Comparison of ENCODE assay signal across 19 mouse cellular contexts in genomic region chrX:166495052-166495451, GRCm38 (mm10). TPM values are rescaled to one million over a fixed set of nuclear protein-coding genes. Genes with fewer than 3 reads are reported as not detected.
A peak's percentile ranks its signal among the peaks of the same experiment; 100 is the strongest.
DNase-seq lines count a peak whose midpoint lies in the region; ATAC-seq and TF ChIP-seq lines count a peak whose summit lies in the region.
"Had no signal": no experiment of that assay in that cellular context is flagged by ENCODE, and none has a peak within 500 bp of the region (broad histone marks: within the 10 kb centered on the region; RNA-seq: fewer than 3 reads in every experiment).

No protein-coding gene starts in this region.

- H3K79me2 ChIP-seq in CH12.LX (replicated peaks; ENCODE audit: control insufficient read depth, extremely low read depth, insufficient read depth, poor library complexity, severe bottlenecking): no peaks in the 10 kb centered on the region
- no peaks in the 10 kb centered on the region for H3K79me2 ChIP-seq in MEL (ENCODE audit: control insufficient read depth, insufficient read depth, low read length, poor library complexity)

- H3K4me1 ChIP-seq in CH12.LX (ENCODE audit: control insufficient read depth in 1 of 2, insufficient read depth in 2 of 2) (no peaks in the 10 kb centered on the region), MEL (ENCODE audit: control insufficient read depth in 1 of 2, insufficient read depth in 2 of 2, low read length in 2 of 2) (no peaks in the 10 kb centered on the region)
- H3K4me1 ChIP-seq in kidney, adult 2 months (ENCODE audit: control insufficient read depth, insufficient read depth, low read length): no peaks in the 10 kb centered on the region
- no peaks in the 10 kb centered on the region for H3K4me1 ChIP-seq in stomach, postnatal 0 days (replicated peaks; ENCODE audit: control insufficient read depth, insufficient read depth)

- H3K9me3 ChIP-seq in CH12.LX (replicated peaks; ENCODE audit: low read length) (no peaks in the 10 kb centered on the region), MEL (replicated peaks; ENCODE audit: insufficient read depth, low read length) (no peaks in the 10 kb centered on the region)
- no peaks in the 10 kb centered on the region for H3K9me3 ChIP-seq in stomach, postnatal 0 days (ENCODE audit: control insufficient read depth, low read length)
- H3K9me3 ChIP-seq: G1E had no signal

- no peaks in the 10 kb centered on the region for H3K27me3 ChIP-seq in CH12.LX (replicated peaks)
- H3K27me3 ChIP-seq in MEL (ENCODE audit: control insufficient read depth in 1 of 2, insufficient read depth in 2 of 2, low read length in 2 of 2): no peaks in the 10 kb centered on the region
- H3K27me3 ChIP-seq in kidney, adult 2 months (replicated peaks; ENCODE audit: control insufficient read depth, insufficient read depth, low read length): no peaks in the 10 kb centered on the region
- H3K27me3 ChIP-seq in stomach, postnatal 0 days (ENCODE audit: control insufficient read depth, insufficient read depth, low read length): no peaks in the 10 kb centered on the region
- H3K27me3 ChIP-seq: Patski had no signal

- TF ChIP-seq RAD21 in CH12.LX (IDR thresholded peaks at IDR 0.05; ENCODE audit: low read depth, low read length) (no peak), MEL (IDR thresholded peaks at IDR 0.05; ENCODE audit: low read depth, low read length) (no peak)

- in situ Hi-C loops in CH12.LX (cut with MboI; ENCODE audit: low pct_ligation_motif_present, low pct_unique_long_range_greater_than_20kb, low sequenced_read_pairs): no loop called here

- WGBS in kidney, adult 2 months: 97% methylated on average over 2 of the region's 2 CpGs
- WGBS in stomach, postnatal 0 days: 95% methylated on average over 2 of the region's 2 CpGs

- peak overlapping the region; percentile 71; the same call in 1 of the 2 replicates for H3K4me2 ChIP-seq in CH12.LX (ENCODE audit: insufficient read depth, low read depth, poor library complexity, severe bottlenecking)
- H3K4me2 ChIP-seq in stomach, postnatal 0 days (replicated peaks; ENCODE audit: low read depth): no peak overlapping the region

- H3K9ac ChIP-seq in CH12.LX (ENCODE audit: insufficient read depth, low read depth): no peak overlapping the region; the same call in 1 of the 2 replicates
- no peak overlapping the region for H3K9ac ChIP-seq in MEL (ENCODE audit: control insufficient read depth, low read depth, low read length, poor library complexity, severe bottlenecking)
- H3K9ac ChIP-seq in stomach, postnatal 0 days (ENCODE audit: low read length): no peak overlapping the region

- H3K27ac ChIP-seq in CH12.LX (ENCODE audit: insufficient read depth, low read depth): no peak overlapping the region
- H3K27ac ChIP-seq in MEL (ENCODE audit: control insufficient read depth, low read depth, low read length): no peak overlapping the region
- H3K27ac ChIP-seq in kidney, adult 2 months (ENCODE audit: insufficient read depth, low read depth, low read length): no peak overlapping the region
- no peak overlapping the region for H3K27ac ChIP-seq in stomach, postnatal 0 days (replicated peaks)

- no peak for ATAC-seq in stomach, postnatal 0 days (ENCODE audit: low FRiP score, low TSS enrichment)
- ATAC-seq: CD4-positive, CD25-positive, alpha-beta regulatory T cell, adult 4 months; Patski had no signal

- H3K4me3 ChIP-seq in CH12.LX (replicated peaks in 1 of 3; ENCODE audit: low read depth in 2 of 3, low read length in 2 of 3, poor library complexity in 1 of 3) (no peak overlapping the region), MEL (ENCODE audit: control insufficient read depth in 1 of 2, insufficient read depth in 1 of 2, low read depth in 2 of 2, low read length in 2 of 2) (no peak overlapping the region)
- no peak overlapping the region for H3K4me3 ChIP-seq in kidney, adult 2 months (ENCODE audit: insufficient read depth, low read depth, low read length)
- no peak overlapping the region for H3K4me3 ChIP-seq in stomach, postnatal 0 days (ENCODE audit: low read depth, low read length)

- DNase-seq in CH12.LX (ENCODE audit: extremely low read depth) (no peak), MEL (ENCODE audit: low read depth, low spot score) (no peak)
- no peak for DNase-seq in kidney, adult 2 months
- no peak for DNase-seq in stomach, postnatal 0 days (ENCODE audit: low spot score)
- DNase-seq: adrenal gland, adult 2 months; adrenal gland, adult 8-10 months; adrenal gland, postnatal 10 days; adrenal gland, postnatal 14 days; adrenal gland, postnatal 25 days; adrenal gland, postnatal 36 days; B cell, adult 2 months; cerebellum, adult 11 months; cerebellum, adult 11-12 months; cerebellum, adult 18-20 months; cerebellum, adult 2 months; cerebellum, adult 8-10 months had no signal

- TF ChIP-seq POLR2A in CH12.LX (IDR thresholded peaks at IDR 0.05; ENCODE audit: low read depth, low read length): no peak
- no peak for TF ChIP-seq POLR2A in MEL (IDR thresholded peaks at IDR 0.05; ENCODE audit: control insufficient read depth in 1 of 2, insufficient read depth in 1 of 2, low read depth in 1 of 2, low read length in 2 of 2, poor library complexity in 1 of 2)
- TF ChIP-seq POLR2A in kidney, adult 2 months (IDR thresholded peaks at IDR 0.05; ENCODE audit: low read depth, low read length): no peak

- TF ChIP-seq EP300 in CH12.LX (IDR thresholded peaks at IDR 0.05; ENCODE audit: low read length) (no peak), MEL (IDR thresholded peaks at IDR 0.05; ENCODE audit: low read depth in 1 of 2, low read length in 2 of 2) (no peak)
- TF ChIP-seq EP300 in stomach, postnatal 0 days (optimal IDR thresholded peaks at IDR 0.05): no peak

- dilution Hi-C loops in CH12.LX (cut with MboI; ENCODE audit: extremely low pct_ligation_motif_present, extremely low pct_unique_long_range_greater_than_20kb, low sequenced_read_pairs): no loop called here

- H3K36me3 ChIP-seq in CH12.LX (replicated peaks in 1 of 2; ENCODE audit: control insufficient read depth in 1 of 2, insufficient read depth in 1 of 2, low read length in 1 of 2): no peaks in the 10 kb centered on the region
- H3K36me3 ChIP-seq in MEL (ENCODE audit: control insufficient read depth in 1 of 2, insufficient read depth in 2 of 2, low read length in 2 of 2): peaks cover 0 to 3% of the 10 kb centered on the region in 2 experiments; a peak in 2 of 4 replicates
- no peaks in the 10 kb centered on the region for H3K36me3 ChIP-seq in kidney, adult 2 months (ENCODE audit: control insufficient read depth, insufficient read depth, low read length)
- H3K36me3 ChIP-seq in stomach, postnatal 0 days (ENCODE audit: control insufficient read depth, insufficient read depth, low read length): no peaks in the 10 kb centered on the region
- H3K36me3 ChIP-seq: G1E had no signal

- no peak for TF ChIP-seq CTCF in CH12.LX (conservative IDR thresholded peaks at IDR 0.05 in 1 of 2, IDR thresholded peaks at IDR 0.05 in 1 of 2; ENCODE audit: low read depth in 2 of 2, low read length in 2 of 2)
- no peak for TF ChIP-seq CTCF in MEL (IDR thresholded peaks at IDR 0.05 in 2 of 3, conservative IDR thresholded peaks at IDR 0.05 in 1 of 3; ENCODE audit: control insufficient read depth in 1 of 3, insufficient read depth in 1 of 3, low read depth in 2 of 3, low read length in 3 of 3, poor library complexity in 1 of 3, severe bottlenecking in 1 of 3)
- no peak for TF ChIP-seq CTCF in kidney, adult 2 months (conservative IDR thresholded peaks at IDR 0.05; ENCODE audit: insufficient read depth, insufficient read length, low read depth, low read length)
- no peak for TF ChIP-seq CTCF in stomach, postnatal 0 days (IDR thresholded peaks at IDR 0.05; ENCODE audit: low read depth)

TF ChIP-seq in CH12.LX, 34 proteins besides CTCF, POLR2A, EP300 and RAD21 (continues in another document):
- TF ChIP-seq JUN (IDR thresholded peaks at IDR 0.05; ENCODE audit: insufficient read depth, low read depth, low read length): no peak

TF ChIP-seq in MEL, 35 proteins besides CTCF, POLR2A, EP300 and RAD21 (continues in another document):
- TF ChIP-seq TAL1 (IDR thresholded peaks at IDR 0.05; ENCODE audit: low read length) (no peak), MYB (IDR thresholded peaks at IDR 0.05; ENCODE audit: low read depth, low read length) (no peak)

RNA-seq across cellular contexts. Expression of gene Rab9, which starts 15.4 kb away (rescaled TPM):
- 21.5 and 26.5 TPM in 2 replicates for total RNA-seq in CH12.LX (2012; rRNA removed)
- 58.3 and 60.9 TPM in 2 replicates for total RNA-seq in CH12.LX (2014; rRNA removed)
- 35.1 and 36.2 TPM in 2 replicates for polyA plus RNA-seq in CH12.LX (2012; ENCODE audit: insufficient read length, low read depth)
- total RNA-seq in MEL (2012; rRNA removed): 32.3 and 38.2 TPM in 2 replicates
- polyA plus RNA-seq in MEL (2012; ENCODE audit: insufficient read depth in 1 of 2, insufficient read length in 2 of 2, low read depth in 1 of 2, low replicate concordance in 2 of 2, missing spikeins in 1 of 2): 100 to 1,000 TPM in 1 of 2 experiments, 10 to 100 TPM in 1; 50.0 to 136 TPM
- 10.3 and 14.6 TPM in 2 replicates for polyA plus RNA-seq in kidney, adult 2 months (2012; rRNA removed)
- 82.2 and 85.1 TPM in 2 replicates for polyA plus RNA-seq in stomach, postnatal 0 days (2015; fragmentation: Nextera tagmentation; extraction: Ambion mirVana)

RNA-seq across cellular contexts. Expression of gene Tceanc, which starts 23.3 kb away (rescaled TPM):
- total RNA-seq in CH12.LX (2012; rRNA removed) (2.1 and 3.2 TPM in 2 replicates), CH12.LX (2014; rRNA removed) (5.9 and 7.0 TPM in 2 replicates), MEL (2012; rRNA removed) (5.7 and 8.2 TPM in 2 replicates)
- polyA plus RNA-seq in CH12.LX (2012; ENCODE audit: insufficient read length, low read depth) (1.2 and 1.5 TPM in 2 replicates), MEL (2012; ENCODE audit: insufficient read depth in 1 of 2, insufficient read length in 2 of 2, low read depth in 1 of 2, low replicate concordance in 2 of 2, missing spikeins in 1 of 2) (1 to 10 TPM in 1 of 2 experiments, not detected in 1; 3.6 TPM)
- polyA plus RNA-seq in kidney, adult 2 months (2012; rRNA removed): 0.88 and 1.0 TPM in 2 replicates
- 4.1 and 4.2 TPM in 2 replicates for polyA plus RNA-seq in stomach, postnatal 0 days (2015; fragmentation: Nextera tagmentation; extraction: Ambion mirVana)

RNA-seq across cellular contexts. Expression of gene Ofd1, which starts 54.5 kb away (rescaled TPM):
- total RNA-seq in CH12.LX (2012; rRNA removed): 7.8 and 8.4 TPM in 2 replicates
- total RNA-seq in CH12.LX (2014; rRNA removed): 13.3 and 15.7 TPM in 2 replicates
- 12.4 and 13.5 TPM in 2 replicates for polyA plus RNA-seq in CH12.LX (2012; ENCODE audit: insufficient read length, low read depth)
- total RNA-seq in MEL (2012; rRNA removed): 43.8 and 44.4 TPM in 2 replicates
- 10 to 100 TPM; 39.1 to 65.0 TPM for polyA plus RNA-seq in MEL (2012; ENCODE audit: insufficient read depth in 1 of 2, insufficient read length in 2 of 2, low read depth in 1 of 2, low replicate concordance in 2 of 2, missing spikeins in 1 of 2)
- polyA plus RNA-seq in kidney, adult 2 months (2012; rRNA removed): 1.3 and 1.4 TPM in 2 replicates
- polyA plus RNA-seq in stomach, postnatal 0 days (2015; fragmentation: Nextera tagmentation; extraction: Ambion mirVana): 4.9 and 5.3 TPM in 2 replicates

RNA-seq across cellular contexts. Expression of gene Trappc2, which starts 54.7 kb away (rescaled TPM):
- total RNA-seq in CH12.LX (2012; rRNA removed) (3.0 and 4.2 TPM in 2 replicates), CH12.LX (2014; rRNA removed) (12.0 and 14.7 TPM in 2 replicates), MEL (2012; rRNA removed) (15.6 and 17.8 TPM in 2 replicates)
- polyA plus RNA-seq in CH12.LX (2012; ENCODE audit: insufficient read length, low read depth) (5.1 and 5.4 TPM in 2 replicates), MEL (2012; ENCODE audit: insufficient read depth in 1 of 2, insufficient read length in 2 of 2, low read depth in 1 of 2, low replicate concordance in 2 of 2, missing spikeins in 1 of 2) (10 to 100 TPM in 1 of 2 experiments, not detected in 1; 12.5 TPM)
- polyA plus RNA-seq in kidney, adult 2 months (2012; rRNA removed): 4.0 and 5.8 TPM in 2 replicates
- 28.3 and 28.5 TPM in 2 replicates for polyA plus RNA-seq in stomach, postnatal 0 days (2015; fragmentation: Nextera tagmentation; extraction: Ambion mirVana)

Comparison
In these comparisons a context has a peak if more than half of its experiments do, and no peak if none do; other contexts are left out.
1. Of the 35 proteins assayed by ChIP-seq in both MEL and CH12.LX: peak only in MEL: none; only in CH12.LX: none; in both: TBP; in neither: 34.